Mouse (Mus musculus) bone marrow, adult 2 months (tissue): ENCODE data around the gene Scoc.

Experiments
- CTCF ChIP-seq: fragments of 200-500 bp; IDR thresholded peaks from 2 replicates; pipeline ENCODE4 v1.5.1; 2011; ENCODE audit warnings: low read length, control low read depth; ENCODE audit not compliant: control insufficient read depth, insufficient read depth
- POLR2A ChIP-seq: fragments of 200-500 bp; IDR thresholded peaks from 2 replicates; pipeline ENCODE4 v1.6.1; 2011; ENCODE audit warnings: low read depth, mild to moderate bottlenecking, control low read depth, low read length, borderline replicate concordance; ENCODE audit not compliant: control insufficient read depth

DNA sequence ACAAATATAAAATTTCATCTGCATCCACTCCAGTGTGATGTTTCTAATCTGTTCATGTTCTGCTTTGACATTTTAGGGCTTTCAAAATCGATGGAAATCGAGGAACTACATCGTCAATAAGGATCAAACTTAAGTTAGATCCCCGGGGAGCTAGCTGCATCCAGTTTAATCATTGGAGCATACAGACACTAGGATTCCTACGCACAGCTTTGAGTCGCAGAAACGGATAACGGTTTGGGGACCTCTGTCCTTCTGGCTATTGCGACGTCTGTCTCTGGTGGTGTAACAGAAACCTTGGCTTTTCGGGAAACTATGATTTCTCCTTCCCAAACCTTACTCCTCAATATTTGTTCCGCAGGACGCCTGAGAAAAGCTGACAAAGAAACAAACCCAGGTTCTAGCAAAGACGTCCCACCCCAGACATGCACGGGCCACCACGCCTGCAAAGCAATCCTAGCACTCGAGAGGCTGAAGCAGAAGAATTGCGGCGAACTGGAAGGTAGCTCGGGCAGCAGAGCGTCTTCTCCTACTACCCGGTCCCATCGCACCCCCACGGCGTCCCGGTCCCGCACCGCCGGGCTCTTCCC lies 16.4 kb downstream of the Scoc start:
- TF ChIP-seq POLR2A (no peak), CTCF (no peak)
